ENCODE assay signal across 8 mouse cellular contexts in genomic region chr6:39543769-39544420, GRCm38 (mm10). TPM values are rescaled to one million over a fixed set of nuclear protein-coding genes. Genes with fewer than 3 reads are reported as not detected.
DNase-seq lines count a peak whose midpoint lies in the region; ATAC-seq and TF ChIP-seq lines count a peak whose summit lies in the region.

No protein-coding gene starts in this region.

- no peak for DNase-seq in gastrocnemius, adult 2 months
- DNase-seq in gastrocnemius, postnatal 36 days = no peak
- peak; percentile 53 for DNase-seq in lung, postnatal 25 days (ENCODE audit: low spot score)
- DNase-seq in frontal cortex, postnatal 25 days (ENCODE audit: low spot score in 2 of 2) = no peak
- DNase-seq in spleen, adult 12 weeks (ENCODE audit: low spot score) = no peak
- no peak for DNase-seq in cerebellum, postnatal 25 days

- TF ChIP-seq CTCF in gastrocnemius, adult 2 months (IDR thresholded peaks at IDR 0.05) = no peak

- peak overlapping the region; percentile 67 for H3K27ac ChIP-seq in gastrocnemius, adult 2 months
- H3K27ac ChIP-seq in embryonic facial prominence, embryonic 12.5 days = peak overlapping the region; percentile 91
- peak overlapping the region; percentile 80 for H3K27ac ChIP-seq in intestine, embryonic 16.5 days (ENCODE audit: low read length)

- no peaks in the 10 kb centered on the region for H3K9me3 ChIP-seq in embryonic facial prominence, embryonic 12.5 days
- no peaks in the 10 kb centered on the region for H3K9me3 ChIP-seq in intestine, embryonic 16.5 days (ENCODE audit: control insufficient read depth, low read length)

- WGBS in embryonic facial prominence, embryonic 12.5 days = 30% methylated on average over 15 of the region's 15 CpGs
- 52% methylated on average over 15 of the region's 15 CpGs for WGBS in intestine, embryonic 16.5 days

- ATAC-seq in embryonic facial prominence, embryonic 12.5 days (ENCODE audit: insufficient number of reproducible peaks, insufficient read depth, low FRiP score, low TSS enrichment) = no peak
- no peak for ATAC-seq in intestine, embryonic 16.5 days

- H3K27me3 ChIP-seq in embryonic facial prominence, embryonic 12.5 days = no peaks in the 10 kb centered on the region
- no peaks in the 10 kb centered on the region for H3K27me3 ChIP-seq in intestine, embryonic 16.5 days (replicated peaks; ENCODE audit: control insufficient read depth, insufficient read depth, low read length)

- H3K4me3 ChIP-seq in gastrocnemius, adult 2 months = no peak overlapping the region
- no peak overlapping the region for H3K4me3 ChIP-seq in embryonic facial prominence, embryonic 12.5 days
- no peak overlapping the region for H3K4me3 ChIP-seq in intestine, embryonic 16.5 days (ENCODE audit: low read length)

- H3K4me1 ChIP-seq in embryonic facial prominence, embryonic 12.5 days = peaks cover 52% of the 10 kb centered on the region
- H3K4me1 ChIP-seq in intestine, embryonic 16.5 days (ENCODE audit: control insufficient read depth, insufficient read depth, low read length) = peaks cover 35% of the 10 kb centered on the region

- 0 out of 2 replicates have a peak overlapping the region, but pooled peaks have one; percentile 16 for H3K4me2 ChIP-seq in embryonic facial prominence, embryonic 12.5 days (replicated peaks)
- no peak overlapping the region for H3K4me2 ChIP-seq in intestine, embryonic 16.5 days (ENCODE audit: low read depth, low read length)

- H3K9ac ChIP-seq in embryonic facial prominence, embryonic 12.5 days = no peak overlapping the region
- peak overlapping the region; percentile 38; the same call in 1 of the 2 replicates for H3K9ac ChIP-seq in intestine, embryonic 16.5 days (ENCODE audit: low read depth, low read length)

- intact Hi-C loops in gastrocnemius, adult 2 months (cut with DNase I) = no loop called here
- intact Hi-C loops in gastrocnemius, postnatal 36 days (cut with DNase I) = no loop called here

- H3K36me3 ChIP-seq in embryonic facial prominence, embryonic 12.5 days = no peaks in the 10 kb centered on the region
- H3K36me3 ChIP-seq in intestine, embryonic 16.5 days (ENCODE audit: control insufficient read depth, insufficient read depth, low read length) = no peaks in the 10 kb centered on the region

RNA-seq across cellular contexts. Expression of gene Dennd2a, which starts 13.8 kb away (rescaled TPM):
- total RNA-seq in gastrocnemius, adult 2 months (2021) = 1 to 10 TPM; 3.3 to 4.4 TPM
- total RNA-seq in gastrocnemius, postnatal 36 days (2021) = 1 to 10 TPM; 3.0 to 3.2 TPM
- 36.1 and 37.7 TPM in 2 replicates for polyA plus RNA-seq in embryonic facial prominence, embryonic 12.5 days (2016; fragmentation: Nextera tagmentation; extraction: Ambion mirVana)
- polyA plus RNA-seq in intestine, embryonic 16.5 days (2015; fragmentation: Nextera tagmentation; extraction: Ambion mirVana) = 6.5 and 8.1 TPM in 2 replicates

RNA-seq across cellular contexts. Expression of gene Adck2, which starts 29.8 kb away (rescaled TPM):
- total RNA-seq in gastrocnemius, adult 2 months (2021) = 1 to 10 TPM; 5.3 to 6.2 TPM
- total RNA-seq in gastrocnemius, postnatal 36 days (2021) = 1 to 10 TPM; 3.9 to 6.9 TPM
- polyA plus RNA-seq in embryonic facial prominence, embryonic 12.5 days (2016; fragmentation: Nextera tagmentation; extraction: Ambion mirVana) = 40.5 and 41.1 TPM in 2 replicates
- polyA plus RNA-seq in intestine, embryonic 16.5 days (2015; fragmentation: Nextera tagmentation; extraction: Ambion mirVana) = 30.5 and 30.8 TPM in 2 replicates

RNA-seq across cellular contexts. Expression of gene Gm42420, which starts 41.7 kb away (rescaled TPM):
- total RNA-seq in gastrocnemius, adult 2 months (2021) = under 1 TPM in 1 of 2 experiments, not detected in 1; 0.66 TPM
- under 1 TPM in 1 of 2 experiments, not detected in 1; 0.64 TPM for total RNA-seq in gastrocnemius, postnatal 36 days (2021)
- polyA plus RNA-seq in embryonic facial prominence, embryonic 12.5 days (2016; fragmentation: Nextera tagmentation; extraction: Ambion mirVana) = 1.9 TPM in 1 of 2 replicates, not detected in the other
- 1.5 and 2.1 TPM in 2 replicates for polyA plus RNA-seq in intestine, embryonic 16.5 days (2015; fragmentation: Nextera tagmentation; extraction: Ambion mirVana)

RNA-seq across cellular contexts. Expression of gene Ndufb2, which starts 48.5 kb away (rescaled TPM):
- 100 to 1,000 TPM; 378 to 498 TPM for total RNA-seq in gastrocnemius, adult 2 months (2021)
- total RNA-seq in gastrocnemius, postnatal 36 days (2021) = 100 to 1,000 TPM; 403 to 433 TPM
- 299 and 324 TPM in 2 replicates for polyA plus RNA-seq in embryonic facial prominence, embryonic 12.5 days (2016; fragmentation: Nextera tagmentation; extraction: Ambion mirVana)
- polyA plus RNA-seq in intestine, embryonic 16.5 days (2015; fragmentation: Nextera tagmentation; extraction: Ambion mirVana) = 408 and 423 TPM in 2 replicates
